Mouse (Mus musculus) midbrain, embryonic 12.5 days (tissue): ENCODE results near the gene Tmem51. TPM values are rescaled to one million over a fixed set of nuclear protein-coding genes. Genes with fewer than 3 reads are reported as not detected.

Experiments used
- ATAC-seq: fragments of 200-750 bp; cut with Nextera tagmentation; 2 replicates; pipeline ENCODE4 v1.8.0; 2017; ENCODE audit warnings: low read depth, moderate TSS enrichment, moderate library complexity; ENCODE audit not compliant: low FRiP score
- H3K27ac ChIP-seq: fragments of 300-500 bp; sonication (generic); replicated peaks from 2 replicates; pipeline ENCODE4 v1.5.1; 2016; ENCODE audit warnings: mild to moderate bottlenecking
- H3K27me3 ChIP-seq: fragments of 300-500 bp; sonication (generic); 2 replicates; pipeline ENCODE4 v1.6.1; 2016; ENCODE audit warnings: mild to moderate bottlenecking
- H3K36me3 ChIP-seq: fragments of 300-500 bp; sonication (generic); 2 replicates; pipeline ENCODE4 v1.6.1; 2016
- H3K4me1 ChIP-seq: fragments of 300-500 bp; sonication (generic); 2 replicates; pipeline ENCODE4 v1.6.1; 2016
- H3K4me2 ChIP-seq: fragments of 300-500 bp; sonication (generic); replicated peaks from 2 replicates; pipeline ENCODE4 v1.6.1; 2016; ENCODE audit warnings: mild to moderate bottlenecking, moderate library complexity
- H3K4me3 ChIP-seq: fragments of 300-500 bp; sonication (generic); 2 replicates; pipeline ENCODE4 v1.5.1; 2016; ENCODE audit warnings: mild to moderate bottlenecking
- H3K9ac ChIP-seq: fragments of 300-500 bp; sonication (generic); replicated peaks from 2 replicates; pipeline ENCODE4 v1.6.1; 2016; ENCODE audit warnings: mild to moderate bottlenecking, moderate library complexity
- H3K9me3 ChIP-seq: fragments of 300-500 bp; sonication (generic); 2 replicates; pipeline ENCODE4 v1.6.1; 2016; ENCODE audit warnings: mild to moderate bottlenecking
- WGBS: fragments of 180-500 bp; shearing (Covaris S2); methylation state at CpG from one replicate; pipeline ENCODE4 v1.1.7; 2016; 5-methylcytosine and 5-hydroxymethylcytosine counted together
- polyA plus RNA-seq: library from polyadenylated mRNA; unstranded; fragments of >200 nt; fragmentation: Nextera tagmentation; extraction: Ambion mirVana; gene quantifications from 2 replicates; pipeline ENCODE4 v1.2.1, GENCODE M21; 2016

Tmem51 gene
- polyA plus RNA-seq, 1 experiment from 2014 or later, result 10.9 TPM

- no peak for ATAC-seq
- no peaks in the 10 kb centered on the region for H3K27me3 ChIP-seq
- 58% methylated on average over 15 of the region's 15 CpGs for WGBS
- no peaks in the 10 kb centered on the region for H3K36me3 ChIP-seq
- no peak overlapping the region for H3K4me3 ChIP-seq
- H3K4me2 ChIP-seq, result no peak overlapping the region
- peaks cover 3% of the 10 kb centered on the region for H3K4me1 ChIP-seq
- H3K9ac ChIP-seq, result no peak overlapping the region
- no peak overlapping the region for H3K27ac ChIP-seq
- H3K9me3 ChIP-seq, result no peaks in the 10 kb centered on the region
Measured at GRCm38 (mm10) chr4:142095513-142096241, 11.6 kb upstream of the Tmem51 start.

- H3K9ac ChIP-seq, result no peak overlapping the region
- no peak for ATAC-seq
- no peaks in the 10 kb centered on the region for H3K36me3 ChIP-seq
- H3K4me2 ChIP-seq, result no peak overlapping the region
- H3K9me3 ChIP-seq, result no peaks in the 10 kb centered on the region
- no peak overlapping the region for H3K27ac ChIP-seq
- H3K4me1 ChIP-seq, result peaks cover 3% of the 10 kb centered on the region
- 90% methylated on average over 11 of the region's 11 CpGs for WGBS
- no peak overlapping the region for H3K4me3 ChIP-seq
- no peaks in the 10 kb centered on the region for H3K27me3 ChIP-seq
Measured at GRCm38 (mm10) chr4:142094386-142094785, 10.3 kb upstream of the Tmem51 start.

- WGBS, result 73% methylated on average over 2 of the region's 2 CpGs
- Histone ChIP-seq H3K27me3 (peaks cover 7% of the 10 kb centered on the region), H3K36me3 (no peaks in the 10 kb centered on the region), H3K27ac (no peak overlapping the region), H3K4me1 (peaks cover 3% of the 10 kb centered on the region; the same call in 1 of the 2 replicates), H3K4me2 (no peak overlapping the region), H3K9me3 (no peaks in the 10 kb centered on the region), H3K4me3 (no peak overlapping the region), H3K9ac (no peak overlapping the region)
- no peak for ATAC-seq
Measured at GRCm38 (mm10) chr4:142091100-142091499, 7.0 kb upstream of the Tmem51 start.

- Histone ChIP-seq H3K4me1 (peaks cover 1% of the 10 kb centered on the region; the same call in 1 of the 2 replicates), H3K9me3 (no peaks in the 10 kb centered on the region), H3K27me3 (peaks cover 19% of the 10 kb centered on the region), H3K4me3 (no peak overlapping the region), H3K27ac (no peak overlapping the region), H3K4me2 (no peak overlapping the region), H3K36me3 (no peaks in the 10 kb centered on the region), H3K9ac (no peak overlapping the region)
- WGBS, result 78% methylated on average over 6 of the region's 6 CpGs
- ATAC-seq, result no peak
Measured at GRCm38 (mm10) chr4:142089966-142090365, 5.9 kb upstream of the Tmem51 start.

GRCm38 (mm10) chr4:142088836-142089235 lies 4.7 kb upstream of the Tmem51 start:
- Histone ChIP-seq H3K9ac (no peak overlapping the region), H3K4me3 (no peak overlapping the region), H3K4me2 (no peak overlapping the region), H3K27ac (no peak overlapping the region; the same call in 1 of the 2 replicates), H3K36me3 (no peaks in the 10 kb centered on the region), H3K4me1 (peaks cover 13% of the 10 kb centered on the region), H3K9me3 (no peaks in the 10 kb centered on the region), H3K27me3 (peaks cover 30% of the 10 kb centered on the region)
- 78% methylated on average over 6 of the region's 6 CpGs for WGBS
- ATAC-seq, result no peak

- Histone ChIP-seq H3K9ac (no peak overlapping the region), H3K4me3 (no peak overlapping the region), H3K9me3 (no peaks in the 10 kb centered on the region), H3K4me2 (no peak overlapping the region), H3K4me1 (peaks cover 17% of the 10 kb centered on the region), H3K36me3 (no peaks in the 10 kb centered on the region), H3K27ac (no peak overlapping the region; the same call in 1 of the 2 replicates), H3K27me3 (peaks cover 34% of the 10 kb centered on the region)
- 35% methylated on average over 4 of the region's 4 CpGs for WGBS
- ATAC-seq, result no peak
Measured at GRCm38 (mm10) chr4:142088409-142088808, 4.3 kb upstream of the Tmem51 start.

- Histone ChIP-seq H3K36me3 (no peaks in the 10 kb centered on the region), H3K27me3 (peaks cover 61% of the 10 kb centered on the region), H3K4me3 (peak overlapping the region; percentile 65), H3K9ac (no peak overlapping the region), H3K9me3 (no peaks in the 10 kb centered on the region), H3K4me2 (peak overlapping the region; percentile 98), H3K27ac (no peak overlapping the region), H3K4me1 (peaks cover 26% of the 10 kb centered on the region)
- ATAC-seq, result no peak
- 8% methylated on average over 20 of the region's 20 CpGs for WGBS
Measured at GRCm38 (mm10) chr4:142084936-142085563, 946 bp upstream of the Tmem51 start.

- Histone ChIP-seq H3K27me3 (peaks cover 61% of the 10 kb centered on the region), H3K36me3 (no peaks in the 10 kb centered on the region), H3K4me3 (peak overlapping the region; percentile 65), H3K9me3 (no peaks in the 10 kb centered on the region), H3K4me1 (peaks cover 26% of the 10 kb centered on the region), H3K9ac (peak overlapping the region; percentile 63), H3K27ac (no peak overlapping the region), H3K4me2 (peak overlapping the region; percentile 98)
- WGBS, result 0% methylated on average over 25 of the region's 29 CpGs
- peak; percentile 73 for ATAC-seq
Measured at GRCm38 (mm10) chr4:142083762-142084130, 358 bp downstream of the Tmem51 start.

GRCm38 (mm10) chr4:142083193-142083592 lies 911 bp downstream of the Tmem51 start:
- H3K4me1 ChIP-seq, result peaks cover 26% of the 10 kb centered on the region
- no peak for ATAC-seq
- peak overlapping the region; percentile 98 for H3K4me2 ChIP-seq
- no peaks in the 10 kb centered on the region for H3K9me3 ChIP-seq
- H3K27me3 ChIP-seq, result peaks cover 61% of the 10 kb centered on the region
- H3K36me3 ChIP-seq, result no peaks in the 10 kb centered on the region
- peak overlapping the region; percentile 65; the same call in 1 of the 2 replicates for H3K4me3 ChIP-seq
- H3K9ac ChIP-seq, result no peak overlapping the region
- no peak overlapping the region for H3K27ac ChIP-seq
- 46% methylated on average over 6 of the region's 6 CpGs for WGBS

GRCm38 (mm10) chr4:142082703-142083102 lies 1.4 kb downstream of the Tmem51 start:
- H3K4me3 ChIP-seq, result no peak overlapping the region

GRCm38 (mm10) chr4:142081631-142082283 lies 2.3 kb downstream of the Tmem51 start:
- Histone ChIP-seq H3K4me1 (peaks cover 26% of the 10 kb centered on the region), H3K27me3 (peaks cover 69% of the 10 kb centered on the region), H3K9me3 (no peaks in the 10 kb centered on the region), H3K36me3 (no peaks in the 10 kb centered on the region), H3K9ac (no peak overlapping the region), H3K27ac (no peak overlapping the region), H3K4me2 (no peak overlapping the region), H3K4me3 (no peak overlapping the region)
- 63% methylated on average over 13 of the region's 13 CpGs for WGBS
- ATAC-seq, result no peak

More at GRCm38 (mm10) chr4:142082703-142083102, 1.4 kb downstream of the Tmem51 start:
- 76% methylated on average over 4 of the region's 4 CpGs for WGBS
- Histone ChIP-seq H3K9me3 (no peaks in the 10 kb centered on the region), H3K4me2 (no peak overlapping the region), H3K27ac (no peak overlapping the region), H3K9ac (no peak overlapping the region), H3K4me1 (peaks cover 26% of the 10 kb centered on the region), H3K27me3 (peaks cover 62% of the 10 kb centered on the region), H3K36me3 (no peaks in the 10 kb centered on the region)
- no peak for ATAC-seq
